Mouse (Mus musculus): ENCODE measurements around the gene Usp40. TPM values are rescaled to one million over a fixed set of nuclear protein-coding genes. Genes with fewer than 3 reads are reported as not detected.

The Usp40 gene
- polyA plus RNA-seq, 1 experiment from 2014 or later: 28.4 TPM

DNA sequence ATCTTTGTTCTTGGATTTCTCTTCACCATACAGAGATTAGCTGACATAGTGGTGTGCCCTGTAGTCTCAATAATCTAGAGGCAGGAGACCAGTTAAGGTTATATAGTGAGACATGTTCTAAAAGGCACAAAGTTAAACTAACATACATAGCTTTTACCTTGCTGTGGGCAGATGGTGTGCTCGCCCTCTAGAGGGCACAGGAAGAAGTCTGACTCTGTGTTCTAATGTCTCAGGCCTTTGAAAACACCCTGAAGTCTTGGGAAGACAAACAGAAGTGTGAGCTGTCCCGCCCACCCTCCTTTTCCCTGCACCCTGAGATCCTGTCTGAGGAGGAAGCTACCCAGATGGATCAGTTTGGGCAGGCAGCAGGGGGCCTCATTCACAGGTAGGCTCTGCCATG, 71.8 kb downstream of the Usp40 start:
- Histone ChIP-seq H3K4me1 (replicated peaks) (no peaks in the 10 kb centered on the region), H3K27me3 (no peaks in the 10 kb centered on the region), H3K36me3 (peaks cover 95% of the 10 kb centered on the region), H3K9me3 (no peaks in the 10 kb centered on the region), H3K4me3 (replicated peaks) (no peak overlapping the region), H3K4me2 (replicated peaks) (no peak overlapping the region), H3K9ac (replicated peaks) (no peak overlapping the region), H3K27ac (no peak overlapping the region)
- ATAC-seq: no peak
- 48% methylated on average over 2 of the region's 2 CpGs for WGBS

DNA sequence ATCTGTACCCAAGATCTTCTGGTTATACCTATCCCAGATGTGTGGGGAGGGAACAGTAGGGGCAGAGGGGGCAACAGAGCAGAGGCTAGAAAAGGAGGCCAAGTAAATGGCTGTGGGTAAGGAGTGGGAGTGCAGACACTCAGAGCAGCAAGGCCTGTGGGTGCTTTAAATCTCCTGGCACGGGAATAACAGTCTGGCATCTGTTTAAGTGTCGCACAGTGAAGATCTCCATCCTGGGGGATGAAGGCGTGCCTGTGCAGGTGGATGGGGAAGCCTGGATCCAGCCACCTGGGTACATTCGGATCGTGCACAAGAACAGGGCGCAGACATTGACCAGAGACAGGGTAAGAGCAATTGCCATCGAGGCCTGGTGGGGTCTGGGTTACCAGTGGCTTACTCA, 72.3 kb downstream of the Usp40 start:
- H3K4me3 ChIP-seq (replicated peaks): no peak overlapping the region
- H3K4me1 ChIP-seq (replicated peaks): no peaks in the 10 kb centered on the region
- no peak overlapping the region for H3K4me2 ChIP-seq (replicated peaks)
- no peaks in the 10 kb centered on the region for H3K27me3 ChIP-seq
- no peaks in the 10 kb centered on the region for H3K9me3 ChIP-seq
- no peak for ATAC-seq
- H3K9ac ChIP-seq (replicated peaks): no peak overlapping the region
- WGBS: 97% methylated on average over 7 of the region's 7 CpGs
- H3K36me3 ChIP-seq: peaks cover 95% of the 10 kb centered on the region
- H3K27ac ChIP-seq: no peak overlapping the region

DNA sequence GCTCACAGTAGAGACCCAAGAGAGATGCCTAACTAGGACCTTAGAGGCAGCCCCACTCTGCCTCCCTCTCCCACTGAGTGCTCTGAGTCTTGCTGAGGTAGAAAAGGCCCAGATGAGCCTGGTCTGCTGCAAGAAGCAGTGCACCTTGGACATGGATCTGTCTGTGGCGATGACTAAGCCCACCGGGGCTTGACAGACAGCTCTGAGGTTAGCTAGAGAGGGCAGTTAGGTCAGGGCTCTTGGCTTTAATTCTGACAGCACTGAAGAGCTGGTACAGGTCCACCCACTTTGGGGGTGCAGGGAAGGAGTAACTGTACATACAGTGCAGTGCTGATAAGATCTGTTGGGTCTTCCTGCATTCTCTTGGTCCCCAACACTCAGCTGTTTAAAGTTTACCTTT, 72.8 kb downstream of the Usp40 start:
- Histone ChIP-seq H3K27ac (no peak overlapping the region), H3K36me3 (peaks cover 92% of the 10 kb centered on the region), H3K4me2 (replicated peaks) (no peak overlapping the region), H3K27me3 (no peaks in the 10 kb centered on the region), H3K4me1 (replicated peaks) (no peaks in the 10 kb centered on the region), H3K4me3 (replicated peaks) (no peak overlapping the region), H3K9ac (replicated peaks) (no peak overlapping the region), H3K9me3 (no peaks in the 10 kb centered on the region)
- ATAC-seq: no peak
- 96% methylated on average over 2 of the region's 2 CpGs for WGBS

DNA sequence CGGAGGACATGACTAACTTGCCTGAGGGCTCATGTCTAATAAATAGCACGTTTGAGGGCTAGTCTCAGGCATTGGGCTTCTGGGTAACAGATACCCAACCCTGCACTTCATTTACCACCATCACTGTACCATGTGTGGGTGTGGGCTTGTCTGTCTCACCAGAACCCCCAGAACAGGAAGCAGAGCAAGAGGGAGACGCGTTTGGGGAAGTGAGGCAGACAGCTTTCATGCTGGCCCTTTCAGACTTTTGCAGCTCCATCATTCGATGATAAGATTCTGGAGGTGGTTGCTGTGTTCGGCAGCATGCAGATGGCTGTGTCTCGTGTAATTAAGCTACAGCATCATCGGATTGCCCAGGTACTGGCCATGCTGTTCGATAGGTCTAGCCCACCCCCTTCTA, 73.3 kb downstream of the Usp40 start:
- WGBS: 93% methylated on average over 9 of the region's 9 CpGs
- Histone ChIP-seq H3K27ac (no peak overlapping the region), H3K4me2 (replicated peaks) (no peak overlapping the region), H3K36me3 (peaks cover 87% of the 10 kb centered on the region), H3K27me3 (no peaks in the 10 kb centered on the region), H3K4me3 (replicated peaks) (no peak overlapping the region), H3K9ac (replicated peaks) (no peak overlapping the region), H3K9me3 (no peaks in the 10 kb centered on the region), H3K4me1 (replicated peaks) (no peaks in the 10 kb centered on the region)
- no peak for ATAC-seq

DNA sequence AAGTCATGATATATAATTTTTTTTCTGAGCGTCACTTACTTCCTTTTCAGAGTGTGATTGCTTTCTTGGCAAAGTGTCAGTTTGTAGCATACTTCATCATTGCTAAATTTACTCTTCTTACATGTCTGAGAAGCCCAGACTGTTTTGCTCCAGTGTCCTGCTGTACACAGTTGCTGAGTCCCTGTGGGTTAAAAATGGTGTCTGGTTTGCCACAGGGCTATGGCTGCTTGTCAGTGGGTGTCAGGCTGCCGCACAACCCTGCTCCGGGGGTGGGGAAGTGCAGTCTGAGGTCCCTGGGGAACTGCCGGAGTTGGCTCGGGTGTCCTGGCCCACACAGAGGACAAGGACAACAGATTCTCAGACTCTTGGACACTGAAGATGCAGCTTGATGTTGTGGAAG, 75.3 kb downstream of the Usp40 start:
- H3K9ac ChIP-seq (replicated peaks): no peak overlapping the region
- peaks cover 84% of the 10 kb centered on the region for H3K36me3 ChIP-seq
- H3K27ac ChIP-seq: no peak overlapping the region
- H3K4me1 ChIP-seq (replicated peaks): no peaks in the 10 kb centered on the region; the same call in 1 of the 2 replicates
- no peak overlapping the region for H3K4me3 ChIP-seq (replicated peaks)
- WGBS: 88% methylated on average over 5 of the region's 5 CpGs
- H3K27me3 ChIP-seq: no peaks in the 10 kb centered on the region
- no peak for ATAC-seq
- no peak overlapping the region for H3K4me2 ChIP-seq (replicated peaks)
- H3K9me3 ChIP-seq: no peaks in the 10 kb centered on the region

DNA sequence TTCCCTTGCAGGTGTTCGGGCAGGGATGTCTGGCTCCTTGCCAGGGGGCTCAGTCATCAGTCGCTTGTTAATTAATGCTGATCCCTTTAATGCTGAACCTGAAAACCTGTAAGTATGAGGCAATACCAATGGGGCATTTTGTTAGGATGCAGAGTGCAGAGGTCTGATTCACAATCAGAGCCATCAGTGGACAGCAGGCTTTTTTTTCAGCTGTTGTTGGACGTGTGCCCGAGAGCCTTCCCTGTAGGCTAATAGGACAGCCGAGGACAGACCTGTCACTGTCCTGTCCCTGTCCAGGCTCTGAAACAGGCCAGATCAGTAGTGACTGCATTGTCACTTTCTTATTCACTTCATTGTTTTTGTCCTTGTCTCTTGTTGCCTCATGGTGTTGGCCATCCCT, 78.6 kb downstream of the Usp40 start:
- peaks cover 86% of the 10 kb centered on the region for H3K36me3 ChIP-seq
- 61% methylated on average over 5 of the region's 5 CpGs for WGBS
- no peaks in the 10 kb centered on the region for H3K27me3 ChIP-seq

DNA sequence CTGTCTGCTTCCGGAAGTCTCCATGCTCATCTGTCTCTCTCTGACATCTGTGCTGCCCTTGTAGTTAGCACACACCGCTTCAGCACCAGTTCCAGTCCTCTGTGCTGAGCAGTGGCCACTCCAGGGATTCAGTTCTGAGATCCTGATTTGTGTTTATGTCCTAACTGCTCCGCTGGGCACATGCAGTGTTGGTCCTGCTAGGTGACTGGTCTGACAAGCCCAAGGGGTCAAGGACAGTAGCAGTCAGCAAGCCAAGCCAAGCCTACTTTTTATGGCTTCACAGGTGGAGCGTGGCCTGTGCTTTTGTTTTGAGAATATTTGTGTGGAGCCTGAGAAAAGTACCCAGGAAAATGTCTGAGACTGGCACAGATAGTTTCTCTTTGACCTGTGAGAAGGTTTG, 83.5 kb downstream of the Usp40 start:
- no peak for ATAC-seq
- Histone ChIP-seq H3K27me3 (no peaks in the 10 kb centered on the region), H3K4me2 (replicated peaks) (no peak overlapping the region), H3K9me3 (no peaks in the 10 kb centered on the region), H3K36me3 (peaks cover 75% of the 10 kb centered on the region), H3K9ac (replicated peaks) (no peak overlapping the region), H3K4me3 (replicated peaks) (no peak overlapping the region), H3K27ac (no peak overlapping the region), H3K4me1 (replicated peaks) (no peaks in the 10 kb centered on the region; the same call in 1 of the 2 replicates)
- 97% methylated on average over 4 of the region's 4 CpGs for WGBS

More for the DNA sequence above, 78.6 kb downstream of the Usp40 start:
- Histone ChIP-seq H3K27ac (peak overlapping the region; percentile 48), H3K4me1 (replicated peaks) (no peaks in the 10 kb centered on the region; the same call in 1 of the 2 replicates), H3K9ac (replicated peaks) (no peak overlapping the region), H3K4me3 (replicated peaks) (no peak overlapping the region), H3K9me3 (no peaks in the 10 kb centered on the region), H3K4me2 (replicated peaks) (no peak overlapping the region)
- no peak for ATAC-seq

DNA sequence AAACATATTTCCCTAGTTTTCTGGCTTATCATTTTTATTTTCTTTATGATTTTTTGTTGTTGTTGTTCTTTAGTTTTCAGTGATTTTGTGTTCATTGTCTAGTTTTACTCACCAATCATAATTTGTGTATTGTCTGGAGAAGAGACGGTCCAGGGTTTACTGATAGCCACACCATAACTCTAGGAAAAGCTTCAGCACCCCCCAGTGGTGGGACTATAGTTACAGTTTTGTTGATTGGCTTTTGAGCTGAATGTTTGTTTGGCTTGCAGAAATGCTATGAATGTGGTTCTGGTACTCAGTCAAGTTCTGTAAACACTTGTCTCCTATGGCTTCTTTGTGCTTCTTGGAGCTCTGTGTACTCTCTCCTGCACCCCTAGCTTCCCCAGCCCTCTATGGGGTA, 85.7 kb downstream of the Usp40 start:
- Histone ChIP-seq H3K4me1 (replicated peaks) (no peaks in the 10 kb centered on the region), H3K27me3 (no peaks in the 10 kb centered on the region), H3K36me3 (peaks cover 76% of the 10 kb centered on the region), H3K4me3 (replicated peaks) (no peak overlapping the region), H3K9ac (replicated peaks) (no peak overlapping the region), H3K9me3 (no peaks in the 10 kb centered on the region), H3K27ac (no peak overlapping the region), H3K4me2 (replicated peaks) (no peak overlapping the region)
- 65% methylated on average over 1 of the region's 1 CpGs for WGBS
- ATAC-seq: no peak

DNA sequence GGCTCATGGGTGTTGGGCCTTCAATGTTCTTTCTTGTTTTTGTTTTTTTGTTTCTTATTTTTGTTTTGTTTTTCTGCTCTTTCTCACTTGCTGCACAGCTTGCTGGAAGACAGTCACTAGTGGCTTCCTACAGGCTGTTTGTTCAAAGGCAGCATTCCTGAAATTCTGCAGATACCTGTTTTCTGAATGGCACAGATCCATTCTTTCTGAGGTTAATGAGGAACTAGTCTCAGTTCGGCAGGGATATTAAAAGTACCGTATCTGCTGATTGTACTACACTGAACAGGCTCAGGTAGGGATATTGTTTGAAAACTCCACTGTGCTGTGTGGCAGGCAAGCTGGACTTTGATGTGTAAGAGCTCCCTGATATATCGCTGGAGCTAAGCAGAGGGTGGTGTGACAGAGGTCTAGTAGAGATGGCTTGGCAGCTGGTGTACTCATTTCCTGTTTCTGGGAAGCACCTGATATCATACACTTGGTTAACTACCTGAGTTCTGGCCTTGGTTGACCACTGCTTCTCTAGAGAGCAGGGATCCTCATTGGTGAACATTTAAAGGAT, 88.2 kb downstream of the Usp40 start:
- H3K27ac ChIP-seq: no peak overlapping the region
- H3K4me1 ChIP-seq (replicated peaks): no peaks in the 10 kb centered on the region
- no peaks in the 10 kb centered on the region for H3K9me3 ChIP-seq
- no peaks in the 10 kb centered on the region for H3K27me3 ChIP-seq
- no peak overlapping the region for H3K9ac ChIP-seq (replicated peaks)
- no peak for ATAC-seq
- no peak overlapping the region for H3K4me2 ChIP-seq (replicated peaks)
- no peak overlapping the region for H3K4me3 ChIP-seq (replicated peaks)
- 93% methylated on average over 3 of the region's 3 CpGs for WGBS
- H3K36me3 ChIP-seq: peaks cover 67% of the 10 kb centered on the region

DNA sequence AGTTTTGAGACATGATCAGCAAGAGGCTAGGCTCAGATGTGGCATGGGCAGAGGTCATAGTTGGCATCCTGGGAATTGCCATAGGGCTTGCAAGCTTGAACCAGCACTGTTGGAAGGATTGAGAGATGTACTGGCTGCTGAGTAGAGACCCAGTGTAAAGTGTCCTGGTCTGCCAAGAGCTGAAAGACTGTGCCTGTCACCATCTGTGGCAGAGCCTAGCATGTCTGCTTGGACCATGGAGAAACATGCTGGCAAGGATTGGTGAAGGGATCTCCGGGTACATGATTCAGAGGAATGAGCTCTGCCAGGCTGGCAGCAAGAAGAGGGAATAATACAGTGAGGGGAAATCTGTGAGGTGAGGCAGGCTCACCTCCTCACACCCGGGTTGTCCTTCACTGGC, 90.3 kb downstream of the Usp40 start:
- no peak for ATAC-seq
- H3K4me1 ChIP-seq (replicated peaks): no peaks in the 10 kb centered on the region
- H3K9ac ChIP-seq (replicated peaks): no peak overlapping the region
- H3K4me3 ChIP-seq (replicated peaks): no peak overlapping the region
- H3K9me3 ChIP-seq: no peaks in the 10 kb centered on the region
- no peak overlapping the region for H3K27ac ChIP-seq
- WGBS: 94% methylated on average over 2 of the region's 2 CpGs
- H3K27me3 ChIP-seq: no peaks in the 10 kb centered on the region
- no peak overlapping the region for H3K4me2 ChIP-seq (replicated peaks)
- H3K36me3 ChIP-seq: peaks cover 52% of the 10 kb centered on the region

DNA sequence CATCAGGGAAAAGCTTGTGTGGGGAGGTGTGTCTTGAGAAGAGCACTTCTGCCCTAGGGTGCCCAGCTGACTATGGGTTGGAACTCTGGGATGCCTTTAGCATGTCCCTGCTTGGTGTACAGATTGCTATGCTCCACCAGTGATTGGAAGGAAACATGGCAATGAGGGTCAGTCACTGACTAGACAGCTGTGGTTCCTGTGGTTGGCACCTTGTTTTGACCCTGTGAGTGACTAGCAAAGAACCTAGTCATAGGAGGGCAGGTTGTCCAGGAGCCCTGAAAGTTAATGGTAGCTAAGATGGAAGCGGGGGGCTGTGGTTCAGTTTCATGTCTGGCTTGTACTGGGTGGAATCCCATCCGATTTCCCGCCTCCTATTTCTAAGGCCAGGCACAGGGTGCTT, 91.0 kb downstream of the Usp40 start:
- Histone ChIP-seq H3K36me3 (peaks cover 52% of the 10 kb centered on the region), H3K9ac (replicated peaks) (no peak overlapping the region), H3K4me3 (replicated peaks) (no peak overlapping the region), H3K4me1 (replicated peaks) (no peaks in the 10 kb centered on the region), H3K27me3 (no peaks in the 10 kb centered on the region), H3K27ac (no peak overlapping the region), H3K4me2 (replicated peaks) (no peak overlapping the region), H3K9me3 (no peaks in the 10 kb centered on the region)
- ATAC-seq: no peak
- 93% methylated on average over 3 of the region's 3 CpGs for WGBS

DNA sequence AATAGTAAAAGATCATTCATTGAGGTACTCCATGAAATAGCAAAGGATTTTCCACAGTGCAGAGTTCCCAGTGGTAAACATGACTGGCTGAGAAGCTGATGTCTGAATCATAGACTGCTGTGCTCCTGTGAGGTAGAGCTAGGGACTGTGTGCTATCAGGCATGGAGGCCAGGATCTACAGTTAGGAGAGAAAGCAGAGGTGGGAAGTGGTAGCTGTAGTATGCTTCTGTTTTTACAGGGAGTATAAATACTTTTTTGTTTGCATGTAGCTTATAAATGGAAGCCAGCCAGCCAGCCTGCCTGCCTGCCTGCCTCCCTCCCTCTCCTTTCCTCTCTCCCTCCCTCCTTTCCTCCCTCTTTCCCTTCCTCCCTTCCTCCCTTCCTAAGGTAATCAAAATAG, 95.0 kb downstream of the Usp40 start:
- Histone ChIP-seq H3K9me3 (no peaks in the 10 kb centered on the region), H3K4me3 (replicated peaks) (no peak overlapping the region), H3K36me3 (peaks cover 29% of the 10 kb centered on the region), H3K9ac (replicated peaks) (no peak overlapping the region), H3K27me3 (no peaks in the 10 kb centered on the region), H3K27ac (no peak overlapping the region), H3K4me2 (replicated peaks) (no peak overlapping the region), H3K4me1 (replicated peaks) (no peaks in the 10 kb centered on the region)
- ATAC-seq: no peak

DNA sequence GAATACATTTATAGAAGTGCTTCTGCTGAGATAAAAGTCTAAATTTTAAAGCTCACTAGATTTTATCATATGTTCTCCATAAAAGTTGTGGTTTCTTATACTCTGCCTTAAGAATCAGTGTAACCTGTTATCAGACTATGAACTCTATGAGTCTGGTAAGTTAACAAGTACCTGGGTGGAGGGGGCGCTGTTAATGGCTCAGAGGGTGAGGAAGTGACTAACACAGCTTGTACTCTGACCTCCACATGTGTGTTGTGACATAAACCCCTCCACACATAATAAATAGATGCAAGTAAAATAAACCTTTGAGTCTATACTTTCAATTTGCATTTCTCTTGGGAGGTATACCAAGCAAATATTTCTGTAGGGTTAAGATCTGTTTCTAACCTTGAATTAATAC, 97.9 kb downstream of the Usp40 start:
- no peak for ATAC-seq
- Histone ChIP-seq H3K9me3 (no peaks in the 10 kb centered on the region), H3K9ac (replicated peaks) (no peak overlapping the region), H3K4me3 (replicated peaks) (no peak overlapping the region), H3K4me2 (replicated peaks) (no peak overlapping the region), H3K27ac (no peak overlapping the region), H3K4me1 (replicated peaks) (no peaks in the 10 kb centered on the region), H3K27me3 (no peaks in the 10 kb centered on the region), H3K36me3 (peaks cover 14% of the 10 kb centered on the region)
- 97% methylated on average over 1 of the region's 1 CpGs for WGBS
